Mouse (Mus musculus): ENCODE data around the gene Tent4a. TPM values are rescaled to one million over a fixed set of nuclear protein-coding genes. Genes with fewer than 3 reads are reported as not detected.

The Tent4a gene
- polyA plus RNA-seq, 1 experiment from 2014 or later = 2.3 TPM

DNA sequence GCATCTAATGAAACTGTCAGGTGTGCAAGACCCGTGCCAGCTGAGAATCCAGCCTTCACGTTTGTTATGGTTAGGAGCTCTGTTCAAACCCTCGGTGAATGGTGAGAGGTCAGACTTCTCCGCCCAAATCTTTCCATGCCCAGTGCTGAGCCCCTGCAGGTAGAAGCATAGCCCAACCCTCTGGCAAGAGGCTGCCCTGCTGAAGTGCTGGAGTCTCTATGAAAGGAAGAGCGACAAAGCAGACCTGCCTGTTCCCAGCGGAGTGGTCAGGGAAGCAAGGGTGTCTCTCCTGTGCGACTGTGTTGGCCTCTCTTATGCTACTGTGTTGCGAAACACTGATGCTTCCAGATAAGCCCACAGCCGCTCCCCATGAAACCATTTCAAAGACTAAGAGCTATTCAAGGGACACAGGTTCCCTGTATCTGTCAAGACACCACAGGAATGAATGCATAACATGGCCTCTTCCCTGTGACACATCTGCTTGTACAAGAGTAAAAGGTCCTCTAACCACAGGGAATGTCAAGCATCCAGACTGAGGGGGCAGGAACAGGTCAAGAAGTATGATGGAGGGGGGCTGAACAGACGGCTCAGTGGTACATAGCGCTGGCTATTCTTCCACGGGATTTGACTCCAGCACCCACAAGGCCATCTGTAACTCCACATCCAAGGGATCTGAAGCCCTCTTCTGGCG lies 45.7 kb downstream of the Tent4a start:
- peak overlapping the region; percentile 48; the same call in 1 of the 2 replicates for H3K4me2 ChIP-seq (replicated peaks; ENCODE audit: low read depth)
- ATAC-seq = peak; percentile 18; the same call in 1 of the 2 replicates

DNA sequence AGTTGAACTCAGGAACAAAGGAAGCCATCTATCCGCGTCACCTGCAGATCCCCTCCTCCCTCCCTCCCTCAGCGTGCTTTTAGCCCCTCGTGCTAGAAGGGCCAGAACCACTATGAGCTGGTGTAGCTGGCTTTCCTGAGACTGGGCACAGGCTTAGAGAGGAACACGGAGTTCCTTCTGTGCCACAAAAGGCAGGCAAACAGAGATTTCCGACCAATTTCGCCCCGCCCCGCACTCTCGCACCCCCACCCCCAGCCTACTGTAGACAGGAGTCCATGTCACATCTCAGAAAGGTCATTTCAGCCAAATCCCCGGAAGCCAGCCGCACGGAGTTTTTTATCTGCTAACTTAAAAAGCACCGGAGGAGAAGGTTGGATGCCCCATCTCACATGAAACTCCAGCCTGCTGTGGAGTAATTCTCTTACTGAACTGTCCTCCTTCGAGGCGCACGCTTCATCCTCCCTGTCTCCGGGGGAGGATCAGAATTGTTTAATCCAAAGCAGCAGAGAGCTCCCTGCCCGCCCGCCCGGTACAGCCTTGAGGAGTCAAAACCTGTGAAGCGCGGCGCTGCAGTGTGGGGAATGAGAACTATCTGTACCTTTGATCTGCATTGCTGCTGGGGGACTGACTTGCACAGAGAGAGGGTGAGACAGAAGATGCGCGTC lies 46.7 kb downstream of the Tent4a start:
- Histone ChIP-seq H3K27ac (ENCODE audit: low read depth, low read length) (no peak overlapping the region), H3K27me3 (replicated peaks; ENCODE audit: control insufficient read depth, insufficient read depth, low read length) (peaks cover 41% of the 10 kb centered on the region), H3K36me3 (ENCODE audit: control insufficient read depth, insufficient read depth) (no peaks in the 10 kb centered on the region), H3K9ac (ENCODE audit: low read depth, low read length) (no peak overlapping the region), H3K4me2 (replicated peaks; ENCODE audit: low read depth) (peak overlapping the region; percentile 48), H3K4me1 (replicated peaks; ENCODE audit: control insufficient read depth, insufficient read depth, low read length) (no peaks in the 10 kb centered on the region; the same call in 1 of the 2 replicates), H3K9me3 (ENCODE audit: control insufficient read depth) (no peaks in the 10 kb centered on the region), H3K4me3 (ENCODE audit: low read depth, low read length) (peak overlapping the region; percentile 11; the same call in 1 of the 2 replicates)
- ATAC-seq = no peak
- no peak for TF ChIP-seq CTCF (IDR thresholded peaks at IDR 0.05; ENCODE audit: low read depth)
- WGBS = 3% methylated on average over 26 of the region's 26 CpGs

More for the DNA sequence above, 45.7 kb downstream of the Tent4a start:
- Histone ChIP-seq H3K36me3 (ENCODE audit: control insufficient read depth, insufficient read depth) (no peaks in the 10 kb centered on the region), H3K27me3 (replicated peaks; ENCODE audit: control insufficient read depth, insufficient read depth, low read length) (peaks cover 32% of the 10 kb centered on the region), H3K4me1 (replicated peaks; ENCODE audit: control insufficient read depth, insufficient read depth, low read length) (no peaks in the 10 kb centered on the region; the same call in 1 of the 2 replicates), H3K9me3 (ENCODE audit: control insufficient read depth) (no peaks in the 10 kb centered on the region), H3K9ac (ENCODE audit: low read depth, low read length) (no peak overlapping the region), H3K4me3 (ENCODE audit: low read depth, low read length) (no peak overlapping the region), H3K27ac (ENCODE audit: low read depth, low read length) (no peak overlapping the region)
- TF ChIP-seq CTCF (IDR thresholded peaks at IDR 0.05; ENCODE audit: low read depth) = no peak; the same call in 1 of the 2 replicates
- WGBS = 32% methylated on average over 13 of the region's 13 CpGs

DNA sequence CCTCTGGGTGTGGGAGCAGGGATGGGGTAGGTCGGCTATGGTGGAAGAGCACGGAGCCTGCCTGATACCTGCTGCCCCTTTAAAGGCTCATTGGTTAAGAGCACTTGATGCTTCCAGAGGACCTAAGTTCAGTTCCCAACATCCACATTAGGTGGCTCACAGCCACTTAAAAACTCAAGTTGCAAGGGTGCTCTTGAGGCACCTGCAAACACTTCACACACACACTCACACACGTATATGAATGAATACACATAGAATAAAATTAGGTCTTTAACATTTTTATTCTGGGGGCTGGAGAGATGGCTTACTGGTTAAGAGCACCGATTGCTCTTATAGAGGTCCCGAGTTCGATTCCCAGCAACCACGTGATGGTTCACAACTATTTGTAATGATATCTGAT lies 47.3 kb downstream of the Tent4a start:
- Histone ChIP-seq H3K9ac (ENCODE audit: low read depth, low read length) (no peak overlapping the region), H3K9me3 (ENCODE audit: control insufficient read depth) (no peaks in the 10 kb centered on the region), H3K27me3 (replicated peaks; ENCODE audit: control insufficient read depth, insufficient read depth, low read length) (peaks cover 44% of the 10 kb centered on the region), H3K27ac (ENCODE audit: low read depth, low read length) (no peak overlapping the region), H3K4me3 (ENCODE audit: low read depth, low read length) (no peak overlapping the region), H3K4me1 (replicated peaks; ENCODE audit: control insufficient read depth, insufficient read depth, low read length) (no peaks in the 10 kb centered on the region; the same call in 1 of the 2 replicates), H3K4me2 (replicated peaks; ENCODE audit: low read depth) (no peak overlapping the region), H3K36me3 (ENCODE audit: control insufficient read depth, insufficient read depth) (no peaks in the 10 kb centered on the region)
- ATAC-seq = no peak
- TF ChIP-seq CTCF (IDR thresholded peaks at IDR 0.05; ENCODE audit: low read depth) = no peak
- whole genome bisulfite sequencing = 80% methylated on average over 7 of the region's 7 CpGs

DNA sequence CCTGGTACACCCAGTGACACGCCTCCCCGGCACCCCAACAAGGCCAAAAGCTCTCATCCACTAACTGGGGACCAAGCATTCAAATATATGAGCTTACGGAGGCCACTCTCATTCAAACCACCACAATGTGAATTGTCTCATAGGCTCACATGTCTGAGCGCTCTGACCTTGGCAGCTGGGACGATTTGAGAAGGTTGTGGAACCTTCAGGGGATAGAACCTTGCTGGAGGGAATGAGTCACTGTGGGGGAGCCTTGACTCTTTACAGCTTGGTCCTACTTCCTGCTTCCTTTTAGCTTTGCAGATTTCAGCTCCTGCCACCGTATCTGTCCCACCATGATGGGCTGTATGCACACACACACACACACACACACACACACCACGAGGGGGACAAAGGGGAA lies 48.6 kb downstream of the Tent4a start:
- Histone ChIP-seq H3K4me2 (replicated peaks; ENCODE audit: low read depth) (no peak overlapping the region), H3K36me3 (ENCODE audit: control insufficient read depth, insufficient read depth) (no peaks in the 10 kb centered on the region), H3K27ac (ENCODE audit: low read depth, low read length) (no peak overlapping the region), H3K9me3 (ENCODE audit: control insufficient read depth) (no peaks in the 10 kb centered on the region), H3K9ac (ENCODE audit: low read depth, low read length) (no peak overlapping the region), H3K4me3 (ENCODE audit: low read depth, low read length) (no peak overlapping the region), H3K27me3 (replicated peaks; ENCODE audit: control insufficient read depth, insufficient read depth, low read length) (peaks cover 45% of the 10 kb centered on the region), H3K4me1 (replicated peaks; ENCODE audit: control insufficient read depth, insufficient read depth, low read length) (peaks cover 7% of the 10 kb centered on the region)
- 59% methylated on average over 7 of the region's 7 CpGs for WGBS
- no peak for TF ChIP-seq CTCF (IDR thresholded peaks at IDR 0.05; ENCODE audit: low read depth)
- no peak for ATAC-seq

DNA sequence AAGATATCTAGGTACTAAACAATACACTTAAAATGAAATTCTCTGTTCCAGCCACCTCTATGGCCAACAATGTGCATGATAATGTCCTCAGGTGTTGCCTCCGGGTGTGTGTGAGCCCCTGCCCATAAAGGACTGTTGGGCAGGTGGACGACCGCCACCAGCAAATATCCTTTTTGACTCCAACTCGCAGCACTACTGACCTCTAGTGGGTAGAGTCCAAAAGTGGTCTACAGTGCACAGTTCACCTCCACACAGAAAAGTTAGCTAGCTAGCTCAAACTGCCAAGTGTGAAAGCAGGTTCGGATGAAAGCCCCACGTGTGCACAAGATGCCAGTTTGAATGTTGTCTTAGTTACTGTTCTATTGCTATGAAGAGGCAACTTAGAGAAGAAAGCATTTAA lies 49.1 kb downstream of the Tent4a start:
- ATAC-seq = no peak
- Histone ChIP-seq H3K27me3 (replicated peaks; ENCODE audit: control insufficient read depth, insufficient read depth, low read length) (peaks cover 48% of the 10 kb centered on the region), H3K4me2 (replicated peaks; ENCODE audit: low read depth) (no peak overlapping the region), H3K4me1 (replicated peaks; ENCODE audit: control insufficient read depth, insufficient read depth, low read length) (peaks cover 7% of the 10 kb centered on the region), H3K9ac (ENCODE audit: low read depth, low read length) (no peak overlapping the region), H3K4me3 (ENCODE audit: low read depth, low read length) (no peak overlapping the region), H3K27ac (ENCODE audit: low read depth, low read length) (no peak overlapping the region), H3K9me3 (ENCODE audit: control insufficient read depth) (no peaks in the 10 kb centered on the region), H3K36me3 (ENCODE audit: control insufficient read depth, insufficient read depth) (no peaks in the 10 kb centered on the region)
- 14% methylated on average over 6 of the region's 6 CpGs for WGBS
- TF ChIP-seq CTCF (IDR thresholded peaks at IDR 0.05; ENCODE audit: low read depth) = peak; percentile 75

DNA sequence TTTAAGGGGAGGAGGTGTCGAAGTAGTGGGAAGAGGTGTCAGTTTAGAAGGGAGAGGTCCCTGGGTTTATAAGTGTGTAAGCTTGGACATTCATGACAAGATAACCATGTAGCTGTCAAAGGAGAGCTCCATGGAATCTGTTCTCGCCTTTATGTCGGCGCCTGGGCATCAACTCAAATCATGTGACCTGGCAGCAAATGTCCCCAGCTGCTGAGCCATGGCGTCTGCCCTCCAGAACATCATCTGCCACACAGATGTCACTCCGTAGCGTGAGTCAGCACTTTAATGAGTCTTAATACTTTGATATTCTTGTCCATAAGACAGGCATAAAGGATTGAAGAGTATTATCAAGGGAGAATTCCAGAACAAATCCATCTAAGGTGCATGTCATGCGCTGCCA lies 51.7 kb downstream of the Tent4a start:
- no peak for ATAC-seq
- Histone ChIP-seq H3K9me3 (ENCODE audit: control insufficient read depth) (no peaks in the 10 kb centered on the region), H3K9ac (ENCODE audit: low read depth, low read length) (no peak overlapping the region), H3K4me3 (ENCODE audit: low read depth, low read length) (no peak overlapping the region), H3K36me3 (ENCODE audit: control insufficient read depth, insufficient read depth) (no peaks in the 10 kb centered on the region), H3K27ac (ENCODE audit: low read depth, low read length) (no peak overlapping the region), H3K4me2 (replicated peaks; ENCODE audit: low read depth) (no peak overlapping the region), H3K27me3 (replicated peaks; ENCODE audit: control insufficient read depth, insufficient read depth, low read length) (peaks cover 40% of the 10 kb centered on the region), H3K4me1 (replicated peaks; ENCODE audit: control insufficient read depth, insufficient read depth, low read length) (peaks cover 7% of the 10 kb centered on the region)
- no peak for TF ChIP-seq CTCF (IDR thresholded peaks at IDR 0.05; ENCODE audit: low read depth)
- 45% methylated on average over 8 of the region's 8 CpGs for WGBS

Data from intestine, postnatal 0 days (tissue).